Comparison of ENCODE assay signal across 13 mouse cellular contexts in the genomic region with DNA sequence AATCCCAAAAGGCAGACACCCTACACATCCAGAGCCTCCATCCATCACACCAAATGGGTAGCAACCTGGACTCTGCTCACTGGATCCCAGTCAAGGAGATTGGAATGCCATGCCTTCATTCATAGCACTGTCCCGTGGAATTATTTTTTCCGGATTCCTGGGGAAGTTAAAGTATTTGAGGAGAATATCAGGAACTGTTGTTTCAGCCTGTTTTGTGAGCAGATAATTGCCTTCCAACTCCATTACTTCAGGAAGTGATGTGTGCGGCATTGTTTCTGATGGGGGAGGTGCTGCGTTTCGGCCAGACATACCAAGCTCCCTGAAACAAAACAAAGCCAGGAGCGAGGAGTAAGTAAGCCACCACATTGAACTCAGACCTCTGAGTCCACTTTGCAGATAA. TPM values are rescaled to one million over a fixed set of nuclear protein-coding genes. Genes with fewer than 3 reads are reported as not detected.
DNase-seq lines count a peak whose midpoint lies in the region; ATAC-seq and TF ChIP-seq lines count a peak whose summit lies in the region.
"Had no signal": no experiment of that assay in that cellular context is flagged by ENCODE, and none has a peak within 500 bp of the region (broad histone marks: within the 10 kb centered on the region; RNA-seq: fewer than 3 reads in every experiment).

No protein-coding gene starts in this region.

- no peak for TF ChIP-seq CTCF in gastrocnemius, adult 2 months (IDR thresholded peaks at IDR 0.05)

- ATAC-seq in erythroid progenitor cell, adult 5-6 weeks (replicated peaks; ENCODE audit: low FRiP score, poor library complexity, severe bottlenecking) = no peak
- ATAC-seq: inflammation-experienced regulatory T-cells, adult 6 months; Patski had no signal

- DNase-seq in gastrocnemius, adult 2 months = peak; percentile 38
- DNase-seq in gastrocnemius, postnatal 10 days = no peak
- peak; percentile 98 for DNase-seq in heart, adult 11 months
- DNase-seq in heart, postnatal 36 days = peak; percentile 30 to 48
- DNase-seq in lung, postnatal 25 days (ENCODE audit: low spot score) = peak; percentile 20
- DNase-seq in urinary bladder, postnatal 25 days (ENCODE audit: low spot score) = no peak
- no peak for DNase-seq in ovary, adult 18-20 months (ENCODE audit: low spot score)
- DNase-seq: cerebellum, postnatal 36 days had no signal

- intact Hi-C loops in gastrocnemius, adult 2 months (cut with DNase I) = no loop called here
- intact Hi-C loops in heart, postnatal 36 days (cut with DNase I) = no loop called here

- no peak overlapping the region for H3K4me3 ChIP-seq in gastrocnemius, adult 2 months
- H3K4me3 ChIP-seq: limb, embryonic 12.5 days; megakaryocyte, embryonic 14.5 days had no signal

- peak overlapping the region; percentile 79 for H3K27ac ChIP-seq in gastrocnemius, adult 2 months
- H3K27ac ChIP-seq: limb, embryonic 12.5 days had no signal

RNA-seq across cellular contexts. Expression of gene Bloc1s5, which starts 41.8 kb away (rescaled TPM):
- 1 to 10 TPM; 4.9 to 5.4 TPM for total RNA-seq in gastrocnemius, adult 2 months (2021)
- 1 to 10 TPM; 6.9 to 7.4 TPM for total RNA-seq in gastrocnemius, postnatal 10 days (2021)
- total RNA-seq in heart, postnatal 36 days (2021) = 1 to 10 TPM; 7.6 to 8.9 TPM
- total RNA-seq in erythroid progenitor cell, adult 5-6 weeks (2015; ENCODE audit: low replicate concordance) = 2.9 and 4.6 TPM in 2 replicates
- total RNA-seq in erythroid progenitor cell, adult 5-6 weeks (2017; ENCODE audit: low replicate concordance) = 4.5 and 7.0 TPM in 2 replicates

Comparison
In these comparisons a context has a peak if more than half of its experiments do, and no peak if none do; other contexts are left out.
1. DNase-seq: peak in gastrocnemius, adult 2 months (single experiment), heart, adult 11 months (single experiment), heart, postnatal 36 days (2 of 2) and lung, postnatal 25 days (single experiment); none in gastrocnemius, postnatal 10 days (single experiment), urinary bladder, postnatal 25 days (single experiment) and ovary, adult 18-20 months (single experiment).